Mouse (Mus musculus) spleen, postnatal 14 days (tissue): Measurements from ENCODE around the gene Tac4.

Experiments
- DNase-seq, 2 experiments: peaks; one replicate each; pipeline ENCODE4 v3.0.0; 2021 to 2022; ENCODE audit warnings: low spot score in 2 of 2

The Tac4 gene

GRCm38 (mm10) chr11:95261178-95261751, at the start of gene Tac4:
TSS of gene Tac4 (plus strand) at chr11:95261529.
- DNase-seq: peak in 1 of 2 experiments; percentile 8

DNA sequence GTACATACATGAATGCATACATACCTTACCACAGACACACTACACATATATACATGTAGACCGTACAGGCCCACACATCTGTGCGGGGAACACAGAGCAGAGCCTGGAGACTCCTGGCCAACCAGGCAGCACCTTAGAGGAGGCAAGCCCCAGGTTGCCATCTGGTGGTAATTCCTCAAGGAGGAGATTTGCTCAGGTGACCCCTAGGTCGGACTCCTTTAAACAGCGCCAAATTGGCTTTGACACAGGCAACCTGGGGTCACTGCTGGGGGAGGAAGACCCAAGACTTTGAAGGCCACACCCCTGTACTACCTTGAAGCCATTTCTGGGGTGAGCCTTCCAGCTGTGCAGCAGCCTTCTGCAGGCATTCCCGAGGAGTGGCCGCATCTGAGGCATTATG, 47.7 kb upstream of the Tac4 start:
- no peak for DNase-seq

GRCm38 (mm10) chr11:95214305-95214704, 47.0 kb upstream of the Tac4 start:
- DNase-seq: no peak

GRCm38 (mm10) chr11:95216193-95216592, 45.1 kb upstream of the Tac4 start:
- no peak for DNase-seq

DNA sequence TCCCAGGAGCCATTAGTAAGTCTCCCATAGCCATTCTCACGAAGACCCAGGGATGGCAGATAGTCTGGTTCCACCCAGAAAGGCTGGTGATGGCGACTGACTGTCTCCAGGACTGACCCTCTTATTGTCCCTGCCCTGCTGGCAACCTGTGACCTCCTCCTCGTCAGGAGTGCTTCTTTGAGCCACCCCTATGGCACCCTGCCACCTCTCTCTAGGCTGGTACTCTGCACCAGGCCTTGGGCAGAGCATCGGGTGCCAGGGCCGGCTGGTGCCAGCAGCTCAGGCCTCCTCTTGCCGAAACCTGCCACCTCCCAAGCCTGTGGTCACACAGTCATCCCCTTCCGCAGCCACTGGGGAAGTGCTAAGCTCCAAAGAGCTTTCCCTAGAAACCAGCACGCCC, 42.2 kb upstream of the Tac4 start:
- DNase-seq: no peak

- DNase-seq: no peak
Measured at GRCm38 (mm10) chr11:95223473-95223872, 37.9 kb upstream of the Tac4 start.

- DNase-seq: no peak
Measured at GRCm38 (mm10) chr11:95224124-95224893, 37.0 kb upstream of the Tac4 start.

- DNase-seq: no peak
Measured at GRCm38 (mm10) chr11:95225448-95225847, 35.9 kb upstream of the Tac4 start.

- no peak for DNase-seq
Measured at GRCm38 (mm10) chr11:95227467-95227866, 33.9 kb upstream of the Tac4 start.

- peak; percentile 19 to 53 for DNase-seq
Measured at GRCm38 (mm10) chr11:95231688-95232328, 29.5 kb upstream of the Tac4 start.

- no peak for DNase-seq
Measured at GRCm38 (mm10) chr11:95232329-95232696, 29.0 kb upstream of the Tac4 start.

GRCm38 (mm10) chr11:95238477-95238876, 22.9 kb upstream of the Tac4 start:
- no peak for DNase-seq

- DNase-seq: no peak
Measured at GRCm38 (mm10) chr11:95242653-95243052, 18.7 kb upstream of the Tac4 start.

GRCm38 (mm10) chr11:95245456-95245855, 15.9 kb upstream of the Tac4 start:
- DNase-seq: no peak

DNA sequence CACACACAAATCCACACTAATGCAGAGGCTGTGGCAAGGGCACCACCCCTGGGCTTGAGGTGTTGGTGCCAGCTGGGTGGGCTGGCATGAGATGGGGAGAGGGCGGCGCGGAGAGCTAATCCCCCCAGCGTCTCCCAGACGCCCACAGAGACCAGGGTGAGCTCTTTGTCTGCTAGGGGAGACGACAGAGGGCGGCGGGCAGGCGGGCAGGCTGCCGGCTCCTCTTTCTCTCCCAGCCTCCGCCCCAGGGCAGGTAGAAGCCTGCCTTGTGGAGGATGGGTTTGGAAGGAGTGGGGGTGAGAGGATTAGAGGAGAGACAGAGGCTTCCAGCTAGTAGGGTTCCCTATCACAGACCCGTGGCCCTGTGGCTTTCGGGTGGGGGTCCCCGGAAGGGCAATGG, 14.3 kb upstream of the Tac4 start:
- no peak for DNase-seq

- no peak for DNase-seq
Measured at GRCm38 (mm10) chr11:95250110-95250509, 11.2 kb upstream of the Tac4 start.

DNA sequence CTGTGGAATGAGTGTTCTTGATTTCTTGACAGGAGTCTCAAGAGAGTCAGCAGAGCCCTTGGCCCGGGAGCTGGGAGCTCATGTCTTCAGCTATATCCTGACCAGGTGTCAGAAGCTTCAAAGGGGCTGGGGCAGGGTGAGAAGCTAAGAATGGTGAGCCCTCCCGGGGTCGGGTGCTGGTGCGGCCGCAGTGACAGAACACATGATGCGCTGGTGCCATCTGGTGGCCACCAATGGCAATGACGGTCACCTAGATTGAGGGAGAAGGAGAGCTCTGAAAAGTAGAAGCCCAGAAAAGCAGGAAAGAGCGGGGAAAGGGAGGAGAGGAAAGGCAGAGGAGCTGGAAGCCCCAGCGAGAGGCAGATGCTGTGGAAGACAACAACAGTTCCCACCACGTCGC, 10.0 kb upstream of the Tac4 start:
- DNase-seq: peak; percentile 36 to 58

- DNase-seq: no peak
Measured at GRCm38 (mm10) chr11:95252104-95252503, 9.2 kb upstream of the Tac4 start.

DNA sequence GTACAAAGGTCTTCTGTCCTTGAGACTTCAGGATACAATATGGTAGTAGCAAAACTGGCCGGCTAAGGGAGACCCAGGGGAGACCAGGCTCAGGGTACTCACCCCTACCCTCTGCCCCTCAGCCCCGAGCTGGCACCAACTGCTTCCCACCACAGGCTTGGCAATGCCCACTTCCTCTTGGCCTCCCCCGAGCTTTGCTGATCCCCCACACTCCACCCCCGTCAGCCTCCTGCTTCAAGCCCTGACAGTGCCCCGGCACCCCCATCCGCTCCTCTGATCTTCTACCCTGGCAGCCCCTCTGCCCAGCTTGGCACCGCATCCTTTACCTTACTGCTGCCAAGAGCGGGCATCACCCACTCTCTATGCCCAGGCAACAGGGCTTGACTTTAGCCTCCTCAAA, 7.2 kb upstream of the Tac4 start:
- no peak for DNase-seq

- DNase-seq: no peak
Measured at GRCm38 (mm10) chr11:95255747-95256146, 5.6 kb upstream of the Tac4 start.

GRCm38 (mm10) chr11:95257930-95258329, 3.4 kb upstream of the Tac4 start:
- no peak for DNase-seq

DNA sequence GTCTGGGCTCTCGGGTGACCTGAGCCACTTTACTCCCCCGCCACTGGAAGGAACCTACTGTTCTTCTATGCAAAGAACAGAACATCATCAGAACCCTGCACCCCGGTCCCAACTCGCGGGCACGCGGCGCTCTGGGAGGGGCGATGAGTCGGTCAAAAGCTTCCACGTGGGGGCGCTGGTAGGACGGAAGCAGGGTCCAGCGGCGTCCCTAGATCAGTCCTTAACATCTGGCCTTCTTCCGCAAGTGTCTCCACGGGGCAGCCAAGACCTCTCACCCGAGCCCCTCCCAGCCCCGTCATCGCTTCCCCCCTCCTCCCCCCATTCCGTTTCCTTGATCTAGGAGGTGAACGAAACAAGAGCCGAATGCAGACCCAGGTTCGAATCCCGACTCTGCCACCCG, 2.8 kb upstream of the Tac4 start:
- peak; percentile 71 to 86 for DNase-seq
